Mouse (Mus musculus): Measurements from ENCODE around the gene Mybpc2.

GRCm38 (mm10) chr7:44475046-44475614, 49.3 kb downstream of the Mybpc2 start:
- no peak for TF ChIP-seq CTCF (IDR thresholded peaks at IDR 0.05; ENCODE audit: low read depth)
- no peak for TF ChIP-seq EP300 (IDR thresholded peaks at IDR 0.05; ENCODE audit: low read depth)

Data from liver, postnatal 0 days (tissue).